ENCODE assay signal across 8 mouse cellular contexts in genomic region chr16:16358481-16359100, GRCm38 (mm10). TPM values are rescaled to one million over a fixed set of nuclear protein-coding genes. Genes with fewer than 3 reads are reported as not detected.
DNase-seq lines count a peak whose midpoint lies in the region; ATAC-seq lines count a peak whose summit lies in the region.

TSS of gene Dnm1l (minus strand) at chr16:16358959.

- peak; percentile 98 for ATAC-seq in megakaryocyte progenitor cell, adult 5-6 weeks (replicated peaks; ENCODE audit: poor library complexity)

- peak; percentile 91 for DNase-seq in adipocyte (ENCODE audit: low spot score)
- peak; percentile 96 for DNase-seq in embryo, embryonic 10 days (ENCODE audit: low spot score)
- DNase-seq in gastrocnemius, postnatal 10 days, result peak; percentile 92
- peak; percentile 93 for DNase-seq in induced T-regulatory cell, adult 2 months (ENCODE audit: low read depth)
- peak; percentile 75 to 92 for DNase-seq in left cerebral cortex, adult 9 months (ENCODE audit: low spot score in 2 of 2)
- peak; percentile 93 for DNase-seq in right cerebral cortex, postnatal 14 days
- peak; percentile 89 to 91 for DNase-seq in urinary bladder, postnatal 36 days (ENCODE audit: low spot score in 2 of 2)

RNA-seq across cellular contexts. Expression of gene Dnm1l, which starts in this region (rescaled TPM):
- 10 to 100 TPM; 77.6 to 79.1 TPM for total RNA-seq in gastrocnemius, postnatal 10 days (2021)
- total RNA-seq in megakaryocyte progenitor cell, adult 5-6 weeks (2015), result 88.2 and 92.9 TPM in 2 replicates
- total RNA-seq in megakaryocyte progenitor cell, adult 5-6 weeks (2017), result 56.0 and 81.3 TPM in 2 replicates

Comparison
In these comparisons a context has a peak if more than half of its experiments do, and no peak if none do; other contexts are left out.
1. Peak in every context shown above with its lines: DNase-seq and ATAC-seq.